Mouse (Mus musculus): ENCODE measurements at regions not wholly inside any gene's neighbourhood (a gene's known extent, or its start where the extent isn't known, plus 50 kb on each side); places are given as distances from the start of the nearest gene placed in this dataset.

DNA sequence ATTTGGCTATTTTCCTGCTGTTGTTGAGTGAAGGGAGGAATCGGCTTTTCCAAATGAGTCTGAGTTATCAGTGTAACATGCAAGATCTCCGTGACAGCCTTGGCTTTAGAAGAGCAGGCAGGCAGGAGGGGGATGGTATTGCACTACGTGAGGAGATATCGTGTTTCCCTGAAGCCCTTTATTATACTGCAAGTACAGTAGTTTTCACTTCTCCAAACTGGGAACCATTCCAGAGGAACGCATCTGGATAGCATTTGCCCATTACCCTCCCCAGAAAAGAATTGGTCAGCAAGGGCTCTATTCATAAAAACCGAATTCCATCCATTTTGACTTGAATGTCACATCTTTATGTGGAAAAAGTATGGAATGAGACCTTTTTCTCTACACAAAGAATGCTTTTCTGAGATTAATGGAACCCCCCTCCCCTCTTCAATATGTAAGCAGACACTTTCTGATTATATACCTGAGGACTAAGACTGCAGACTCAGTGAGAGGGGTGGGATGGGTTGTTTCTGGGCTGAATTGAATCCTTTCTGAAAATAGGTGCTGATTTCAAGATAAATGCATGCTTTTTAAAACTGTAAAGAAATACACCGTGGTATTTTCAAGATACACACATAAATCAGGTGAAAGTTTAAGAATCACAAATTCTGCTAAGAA, 571.8 kb downstream of the Car8 start:
- no peak for DNase-seq (ENCODE audit: low spot score in 2 of 2)

DNA sequence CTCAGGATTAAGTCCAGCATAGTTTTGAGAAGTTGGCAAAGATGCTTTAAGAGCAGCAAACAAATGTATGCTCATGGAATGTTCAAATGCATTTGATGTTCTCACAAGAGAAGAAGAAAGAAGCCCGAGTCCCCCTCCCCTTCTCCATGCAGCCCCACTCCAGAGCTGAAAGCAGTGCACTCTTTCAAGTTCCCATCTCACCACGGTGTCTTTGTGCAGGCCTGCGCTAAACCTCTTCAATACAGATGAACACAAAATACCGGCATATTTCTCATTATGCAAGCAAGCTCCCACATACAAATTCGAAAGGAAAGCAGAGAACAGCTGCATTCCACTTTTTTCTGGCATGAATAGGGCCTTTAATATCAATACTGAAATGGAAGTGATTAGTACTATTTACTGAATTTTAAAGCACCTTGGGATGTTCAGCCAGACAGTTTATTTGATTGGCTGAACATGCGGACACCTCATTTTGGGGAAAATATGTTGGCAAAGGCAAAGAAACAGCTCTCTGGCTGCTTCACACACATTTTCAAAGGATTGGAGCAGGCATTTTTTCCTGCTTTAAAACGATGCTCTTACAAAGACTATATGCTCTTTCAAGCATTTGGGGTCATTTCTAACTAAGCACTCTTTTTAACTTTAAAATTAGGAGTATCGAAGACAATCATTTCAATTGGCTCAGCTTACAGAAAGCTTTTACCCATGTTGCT, 595.8 kb downstream of the Car8 start:
- DNase-seq (ENCODE audit: low spot score in 2 of 2) = peak; percentile 4 to 47

DNA sequence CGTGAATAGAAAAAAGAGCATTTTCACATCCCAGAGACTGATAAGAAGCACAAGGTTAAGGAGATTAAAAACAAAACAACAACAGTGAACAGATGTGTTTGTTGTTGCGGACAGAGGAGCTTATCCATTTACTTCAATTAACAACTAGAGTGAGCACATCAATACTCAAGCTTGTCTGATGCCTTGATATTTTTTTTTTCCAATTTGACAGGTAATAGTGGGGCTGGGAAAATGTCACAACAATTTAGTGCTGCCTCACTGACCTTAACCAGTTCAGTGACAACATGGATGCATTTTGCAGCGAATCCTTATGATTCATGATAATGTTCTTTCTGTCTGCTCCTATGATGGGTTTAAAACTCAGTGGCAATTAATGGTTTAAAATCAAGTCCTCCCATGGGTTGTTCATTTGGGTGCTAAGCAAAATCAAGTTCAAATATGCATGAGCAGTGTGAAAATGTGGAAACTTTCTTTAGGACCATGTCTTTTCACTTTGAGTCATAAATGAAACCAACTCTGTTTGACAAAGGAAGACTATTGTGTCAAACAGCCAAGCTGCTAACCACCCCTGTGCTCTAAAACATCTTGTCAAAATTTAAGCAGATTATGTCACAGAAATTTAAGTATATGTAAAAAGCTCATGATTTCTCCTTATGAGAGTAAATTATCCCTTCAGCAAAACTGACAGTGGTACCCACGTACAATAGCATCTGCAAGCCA, 641.0 kb downstream of the Car8 start:
- no peak for DNase-seq (ENCODE audit: low spot score in 2 of 2)

DNA sequence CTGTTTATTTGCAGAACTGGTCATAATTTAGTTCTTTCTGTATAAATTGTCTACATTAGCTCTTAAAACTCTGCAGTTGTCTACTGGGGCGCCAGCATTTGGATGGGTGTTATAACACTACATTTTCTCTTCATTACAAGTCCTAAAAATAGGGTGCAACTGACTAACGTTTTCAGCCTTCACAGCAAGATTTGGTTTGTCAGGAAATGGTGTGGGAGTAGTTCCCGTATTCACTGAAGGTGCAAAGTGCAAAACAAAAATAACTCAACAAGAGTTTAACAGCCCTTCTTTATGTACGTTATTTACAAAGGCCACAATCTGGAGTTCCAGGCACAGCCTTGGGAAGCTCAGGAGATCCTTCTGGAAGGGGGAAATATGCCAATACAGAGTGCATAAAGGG, 642.7 kb downstream of the Car8 start:
- no peak for DNase-seq (ENCODE audit: low spot score in 2 of 2)

DNA sequence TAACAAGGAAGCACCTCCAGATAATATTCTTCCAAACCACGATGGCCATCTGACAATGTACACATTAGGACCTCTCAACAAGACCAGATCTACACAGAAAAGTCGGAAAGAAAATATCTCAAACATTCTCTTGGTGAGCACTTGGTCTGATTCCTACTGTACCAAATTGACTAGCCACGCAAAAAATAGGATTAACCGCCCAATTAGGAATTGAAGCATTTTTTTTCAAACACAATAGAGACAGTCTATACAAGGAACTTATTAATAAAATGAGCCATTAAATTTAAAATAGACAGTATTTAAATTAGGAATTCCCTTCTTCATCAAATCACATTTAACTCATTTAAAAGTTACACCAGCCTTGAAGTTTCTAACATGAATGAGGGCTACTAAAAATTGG, 655.0 kb downstream of the Car8 start:
- DNase-seq (ENCODE audit: low spot score in 2 of 2) = no peak

DNA sequence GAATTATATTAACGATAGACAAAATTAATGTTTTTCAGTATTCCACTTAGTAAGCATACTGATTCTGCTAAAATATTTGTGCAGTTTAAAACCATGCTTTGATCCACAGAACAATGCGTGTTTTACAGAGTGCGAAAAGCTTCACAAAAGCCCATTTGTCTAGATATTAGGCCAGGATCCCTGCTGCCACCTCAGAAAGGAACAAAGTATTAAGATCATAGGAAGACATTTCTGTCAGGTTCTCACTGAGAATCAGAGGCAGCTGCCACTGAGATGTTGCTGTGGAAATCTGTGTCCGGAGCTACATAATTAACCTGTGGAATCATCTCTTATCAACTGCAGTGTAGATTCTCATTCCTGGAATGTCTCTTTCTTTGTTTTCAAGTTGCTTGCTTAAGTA, 656.9 kb downstream of the Car8 start:
- DNase-seq (ENCODE audit: low spot score in 2 of 2) = peak in 1 of 2 experiments; percentile 7

DNA sequence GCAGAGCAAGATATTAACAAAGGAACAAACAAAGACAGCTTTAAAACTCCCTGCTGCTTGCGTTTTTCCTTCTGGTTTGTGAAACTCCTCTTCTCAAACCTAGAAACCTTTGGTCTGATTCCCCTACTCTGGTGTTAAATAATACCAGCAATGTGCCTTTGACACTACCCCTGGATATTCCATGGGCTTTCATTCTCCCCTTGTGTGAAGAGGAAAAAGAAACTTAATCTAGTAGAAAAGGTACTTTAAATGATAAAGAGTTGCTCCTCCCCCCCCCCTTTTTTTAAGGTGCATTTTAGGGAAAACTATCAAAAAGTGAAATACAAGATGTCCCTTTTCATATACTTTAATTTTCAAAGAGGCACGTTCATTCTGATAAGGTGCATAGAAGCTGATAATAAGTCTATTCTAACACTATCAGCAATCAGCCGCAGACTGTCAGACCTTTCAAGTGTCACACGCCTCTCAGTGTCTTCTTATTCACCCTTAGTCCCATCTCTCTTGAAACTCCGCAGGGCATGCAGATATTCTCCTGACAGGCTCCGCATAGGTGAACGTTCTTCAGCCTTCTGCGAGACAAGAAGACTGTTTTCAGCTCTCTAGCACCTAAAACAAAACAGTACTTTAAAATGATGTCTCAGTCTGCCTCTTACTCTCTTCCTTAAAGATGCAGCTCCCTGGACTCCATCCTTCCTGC, 657.5 kb downstream of the Car8 start:
- peak in 1 of 2 experiments; percentile 8 for DNase-seq (ENCODE audit: low spot score in 2 of 2)

DNA sequence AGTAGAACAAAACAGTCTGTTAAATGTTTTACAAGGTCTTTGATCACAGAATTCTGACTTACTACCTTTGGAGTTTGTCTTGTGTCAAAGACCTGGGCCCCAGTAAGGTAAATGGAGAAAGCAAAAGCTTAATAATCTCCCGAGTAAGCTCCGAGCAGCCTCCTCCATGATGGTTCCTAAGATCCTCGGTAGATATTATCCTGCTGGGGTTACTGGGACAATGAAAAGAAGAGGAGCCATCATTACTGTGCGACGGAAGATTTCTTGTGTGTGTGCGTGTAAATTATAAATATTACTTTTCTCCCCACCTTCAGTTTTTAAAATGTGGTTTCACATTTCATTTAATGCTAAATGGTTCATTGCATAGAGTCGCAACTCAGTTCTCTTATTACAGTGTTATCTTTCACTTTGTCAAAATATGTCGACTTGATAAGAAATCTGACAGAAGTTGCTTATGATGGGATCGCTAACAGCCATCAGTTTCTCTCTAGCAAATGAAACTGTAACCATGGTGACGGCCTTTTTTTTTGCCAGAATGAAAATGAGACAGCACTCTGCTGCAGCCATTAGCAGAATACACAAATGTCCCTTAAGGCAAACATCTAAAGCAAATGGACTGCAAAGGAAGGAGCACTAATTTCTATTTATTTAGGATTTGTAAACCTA, 658.2 kb downstream of the Car8 start:
- DNase-seq (ENCODE audit: low spot score in 2 of 2) = peak; percentile 22 to 86

DNA sequence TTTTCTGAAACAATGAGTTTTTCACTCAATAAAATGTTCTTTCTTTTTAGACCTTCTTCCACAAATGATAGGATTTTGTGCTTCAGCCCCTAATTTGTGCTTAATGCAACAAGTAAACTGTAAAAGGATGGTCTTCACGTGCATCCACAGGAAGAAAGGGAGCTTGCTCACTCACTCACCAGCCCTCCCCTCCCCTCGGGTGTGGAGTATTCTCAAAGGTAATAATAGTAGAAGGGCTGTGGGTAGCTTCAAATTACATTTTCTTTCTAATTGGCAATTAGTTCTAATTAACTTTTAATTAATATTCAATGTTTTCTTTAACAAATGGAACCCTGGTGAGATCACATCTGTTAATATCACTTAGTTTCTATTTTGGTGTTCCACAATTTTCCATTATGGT, 664.8 kb downstream of the Car8 start:
- no peak for DNase-seq (ENCODE audit: low spot score in 2 of 2)

DNA sequence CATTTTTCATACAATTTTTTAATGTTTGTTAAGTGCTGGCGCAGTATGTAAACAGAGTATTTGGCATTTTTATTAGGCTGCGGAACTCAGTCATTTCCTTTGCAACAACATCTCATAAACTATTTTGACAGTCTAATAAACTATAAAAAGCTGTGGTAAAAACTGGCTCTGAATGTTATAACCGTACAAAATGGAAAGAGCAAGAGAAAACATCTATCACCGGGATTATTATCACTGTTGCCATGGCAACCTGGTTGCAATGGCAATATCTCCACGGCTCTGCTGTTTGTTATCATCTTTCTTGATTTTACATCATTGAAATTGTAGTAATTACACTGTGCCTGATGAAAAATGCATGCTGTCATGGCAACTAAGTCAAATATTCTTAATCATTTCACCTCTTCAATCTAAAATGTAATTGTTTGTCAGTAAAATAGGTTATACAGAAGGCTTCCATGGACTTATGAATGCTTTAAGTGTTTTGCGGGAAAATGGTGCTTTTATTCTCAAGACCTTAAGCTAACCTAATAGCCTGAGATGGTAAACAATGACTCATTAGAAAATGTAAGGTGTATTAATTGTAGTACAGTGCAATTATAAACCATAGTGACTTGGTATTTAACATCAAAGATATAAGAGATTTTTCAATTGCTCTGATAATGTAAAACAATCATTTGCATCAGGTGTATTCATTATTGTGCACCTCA, 671.0 kb downstream of the Car8 start:
- peak; percentile 4 to 72 for DNase-seq (ENCODE audit: low spot score in 2 of 2)

DNA sequence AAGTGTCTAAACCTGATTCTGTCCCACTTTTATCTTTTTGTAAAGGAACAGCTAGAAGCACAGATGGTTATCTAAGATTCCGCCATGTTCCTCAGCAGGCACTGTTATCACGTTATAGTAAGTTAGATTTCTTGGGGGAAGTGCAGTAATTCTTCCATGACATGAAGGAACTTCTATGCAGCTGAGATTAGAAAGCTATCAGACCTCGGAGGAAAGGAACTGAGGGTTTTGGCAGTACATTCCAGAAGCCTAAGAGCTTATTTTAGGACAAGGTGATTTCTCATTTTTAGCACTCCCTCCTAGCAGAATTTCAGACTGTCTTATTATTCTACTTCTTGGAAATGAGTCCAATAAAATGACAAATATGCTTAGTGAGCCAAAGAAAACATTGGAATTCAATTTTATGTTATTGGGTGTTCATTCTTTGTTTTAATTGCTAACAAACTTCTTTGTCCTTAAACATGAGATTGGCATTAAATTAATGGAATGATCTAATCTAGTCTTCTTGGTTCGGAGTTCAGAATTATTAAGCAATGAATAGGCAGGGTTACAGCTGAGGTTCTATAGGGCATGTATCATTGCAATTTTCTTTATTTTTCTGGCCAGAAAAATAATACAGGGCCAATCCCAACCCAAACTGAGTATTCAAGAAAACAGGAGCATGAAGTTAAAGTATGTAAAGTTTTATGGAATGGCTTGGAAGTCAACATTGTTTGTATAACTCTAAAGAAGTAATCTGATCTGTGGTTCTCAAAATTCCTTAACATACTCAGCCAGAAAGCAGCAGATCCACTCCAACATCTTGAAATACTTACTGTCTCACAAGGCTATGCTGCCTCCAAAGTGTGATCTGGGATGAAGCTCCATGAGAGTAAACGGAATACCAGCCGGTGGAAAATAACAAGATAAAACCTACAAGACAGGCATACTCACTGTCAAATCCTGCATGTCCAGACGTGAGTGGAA, 678.7 kb downstream of the Car8 start:
- DNase-seq (ENCODE audit: low spot score in 2 of 2) = no peak

DNA sequence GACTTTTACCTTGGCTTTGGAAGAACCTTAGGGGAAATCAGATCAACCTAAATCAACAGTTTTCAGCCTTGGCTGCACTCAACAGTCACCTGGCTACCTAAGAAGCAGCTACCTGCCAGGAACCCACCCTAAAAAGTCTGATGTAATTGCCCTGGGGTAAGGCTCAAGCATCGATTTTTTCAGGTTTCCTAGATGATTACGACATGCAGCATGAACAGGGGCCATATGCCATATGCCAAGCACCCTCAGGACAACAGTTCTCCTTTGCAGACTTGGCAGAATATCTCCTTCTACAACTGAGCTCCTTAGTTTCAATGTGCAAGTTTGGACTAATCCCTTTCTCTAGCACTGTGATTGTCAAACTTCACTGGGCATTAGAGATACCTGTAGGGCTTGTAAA, 680.1 kb downstream of the Car8 start:
- no peak for DNase-seq (ENCODE audit: low spot score in 2 of 2)

DNA sequence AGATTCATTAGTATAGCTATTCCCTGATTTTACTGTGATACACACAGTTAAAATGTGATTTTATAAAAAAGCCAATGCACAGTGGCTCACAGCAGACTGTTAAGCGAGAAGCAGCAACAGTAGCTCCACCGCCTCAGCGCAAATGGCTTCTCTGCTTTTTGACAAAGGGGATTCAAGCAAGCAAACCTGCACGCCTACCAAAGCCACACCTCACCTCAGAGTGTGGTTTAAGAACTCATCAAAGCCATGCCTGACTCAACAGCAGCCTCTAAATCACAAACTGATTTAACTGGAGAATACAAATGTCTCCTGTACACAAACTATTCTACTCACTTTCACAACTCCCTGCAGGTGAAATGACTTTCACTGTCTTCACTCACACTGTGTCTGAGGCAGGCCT, 704.5 kb downstream of the Car8 start:
- DNase-seq (ENCODE audit: low spot score in 2 of 2) = no peak

DNA sequence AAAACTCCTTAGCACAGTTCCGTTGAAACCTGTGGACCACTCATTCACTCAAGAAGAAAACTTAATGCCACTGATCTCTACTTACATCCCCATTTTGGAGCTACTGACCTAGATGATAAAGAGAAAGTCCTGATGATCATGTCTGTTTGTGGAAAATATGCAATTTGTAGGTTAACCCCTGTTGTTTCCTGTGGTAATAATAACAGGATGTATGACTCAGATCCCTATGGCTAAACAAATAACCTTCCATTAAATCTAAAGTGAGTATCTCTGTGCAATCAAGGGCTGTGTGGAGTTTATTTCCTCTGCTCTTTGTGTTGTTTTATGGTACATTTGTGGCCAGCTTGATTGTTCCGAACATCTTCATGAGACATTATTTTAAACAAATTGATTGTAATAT, 711.1 kb downstream of the Car8 start:
- no peak for DNase-seq (ENCODE audit: low spot score in 2 of 2)

DNA sequence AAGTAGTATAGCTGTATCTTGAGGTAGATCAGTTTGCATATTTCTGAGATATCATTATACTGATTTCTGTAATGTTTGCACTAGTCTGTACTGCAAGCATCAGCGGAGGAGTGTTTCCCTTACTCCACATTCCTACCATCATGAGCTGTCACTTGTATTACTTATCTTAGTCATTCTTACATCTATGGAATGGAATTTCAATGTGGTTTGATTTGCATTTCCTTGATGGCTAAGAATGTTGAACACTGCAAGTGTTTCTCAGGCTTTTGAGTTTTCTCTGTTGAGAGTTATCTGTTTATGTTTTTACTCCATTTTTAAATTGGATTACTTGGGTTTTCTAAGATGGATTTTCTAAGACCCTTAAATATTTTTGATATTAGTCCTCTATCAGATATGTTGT, 725.8 kb downstream of the Car8 start:
- DNase-seq (ENCODE audit: low spot score in 2 of 2) = no peak

DNA sequence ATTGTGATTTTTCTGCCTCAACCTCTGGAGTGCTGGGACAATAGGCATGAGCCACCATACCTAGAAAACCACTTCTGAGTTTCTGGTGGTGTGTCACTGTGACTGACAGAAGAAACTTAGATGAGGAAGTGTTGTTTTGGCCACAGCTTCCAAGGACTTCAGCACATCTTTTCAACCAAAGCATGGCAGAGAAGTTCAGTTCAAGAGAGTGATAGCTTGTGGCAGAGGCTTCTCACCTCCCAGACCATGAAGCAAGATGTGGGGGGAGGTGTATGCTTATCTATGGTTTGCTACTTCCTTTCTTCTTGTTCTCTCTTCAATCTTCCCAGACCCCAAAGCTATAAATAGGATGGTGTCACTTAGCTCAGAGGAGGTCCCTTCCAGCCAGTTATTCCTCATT, 753.3 kb downstream of the Car8 start:
- DNase-seq (ENCODE audit: low spot score in 2 of 2) = no peak

DNA sequence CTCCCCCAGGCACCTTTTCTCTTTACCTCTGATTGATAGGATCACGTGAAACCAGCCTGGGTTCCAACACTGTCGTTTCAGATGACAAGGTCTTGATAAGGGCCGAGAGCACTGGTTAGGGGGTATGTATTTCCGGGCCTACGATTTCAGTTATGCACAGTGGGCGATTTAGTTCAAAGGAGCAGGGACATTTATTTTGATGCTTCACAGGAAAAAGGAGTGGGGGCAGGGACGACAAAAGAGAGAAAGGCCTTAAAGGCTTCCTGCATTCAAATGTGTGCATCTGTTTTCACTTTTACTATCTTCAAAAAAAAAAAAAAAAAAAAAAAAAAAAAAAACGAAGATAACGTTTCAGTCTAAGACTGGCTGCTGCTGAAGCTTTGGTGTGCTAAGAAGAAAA, 783.7 kb downstream of the Car8 start:
- DNase-seq (ENCODE audit: low spot score in 2 of 2) = no peak

DNA sequence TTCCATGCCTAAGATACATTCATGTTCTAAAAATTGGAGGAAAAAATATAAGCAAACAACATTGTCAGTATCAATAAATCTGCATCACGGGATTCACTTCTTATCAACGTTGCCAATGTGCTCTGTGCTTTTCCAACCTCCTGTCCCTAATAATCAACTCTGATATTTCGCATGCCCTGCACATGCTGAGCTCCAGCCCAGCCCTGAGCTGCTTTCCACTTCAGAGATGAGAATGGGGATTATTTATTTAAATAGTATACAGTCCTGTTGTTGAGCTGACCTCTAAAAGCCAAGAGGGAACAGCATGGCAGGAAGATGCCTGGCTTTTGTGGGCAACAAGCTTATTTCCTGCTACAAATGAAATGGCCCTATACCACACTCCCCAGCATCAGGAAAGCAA, 786.2 kb downstream of the Car8 start:
- no peak for DNase-seq (ENCODE audit: low spot score in 2 of 2)

DNA sequence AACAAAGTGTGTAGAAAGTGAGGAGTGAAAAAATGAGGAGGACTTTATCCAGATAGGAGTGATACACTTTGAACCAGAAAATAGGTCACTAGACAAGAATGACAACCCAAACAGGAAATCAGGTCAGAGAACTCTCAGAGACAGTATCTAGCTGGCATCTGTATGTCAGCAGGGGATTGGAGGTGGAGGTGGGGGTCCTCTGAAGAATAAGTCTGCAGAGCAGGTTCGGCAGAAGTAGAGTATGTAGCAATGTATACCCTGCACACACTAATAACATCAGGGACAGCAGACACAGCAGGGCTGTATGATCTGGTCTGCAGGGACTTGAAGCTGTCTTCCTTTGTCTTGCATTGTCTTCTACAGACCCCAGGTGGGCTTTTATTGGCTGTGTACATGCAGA, 787.9 kb downstream of the Car8 start:
- DNase-seq (ENCODE audit: low spot score in 2 of 2) = no peak

DNA sequence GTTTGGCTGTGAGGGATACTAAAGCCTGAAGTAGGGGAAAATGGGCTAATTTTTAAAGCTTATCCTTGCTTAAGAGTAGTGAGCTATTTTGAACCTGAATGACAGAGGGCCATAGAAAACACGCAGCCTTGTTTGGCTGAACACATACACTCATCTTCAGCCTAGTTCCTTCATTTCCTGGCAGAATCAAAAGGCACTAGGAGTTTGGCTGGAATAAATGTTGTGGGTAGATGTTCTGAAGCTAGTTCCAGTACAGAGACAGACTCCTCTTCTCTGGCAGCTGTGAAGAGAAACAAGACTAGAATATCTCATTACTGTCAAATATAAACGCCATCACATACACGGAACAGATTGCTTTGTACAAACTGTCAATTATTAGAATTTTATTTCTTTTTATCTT, 809.5 kb downstream of the Car8 start:
- DNase-seq (ENCODE audit: low spot score in 2 of 2) = peak; percentile 23 to 78

Data from layer of hippocampus, postnatal 14 days (tissue).